Comparison of ENCODE assay signal across 8 mouse cellular contexts in genomic region chr12:21784403-21784802, GRCm38 (mm10).
A peak's percentile ranks its signal among the peaks of the same experiment; 100 is the strongest.
DNase-seq lines count a peak whose midpoint lies in the region; ATAC-seq and TF ChIP-seq lines count a peak whose summit lies in the region.
"Not testable (repeated sequence)": the region's sequence is repeated elsewhere in the genome, so short reads cannot be mapped to it uniquely, and the experiment has no call there.

No protein-coding gene starts in this region.

- not testable (repeated sequence) for H3K4me3 ChIP-seq in embryonic fibroblast, embryonic 13.5 days (ENCODE audit: insufficient read depth, low read length)
- H3K4me3 ChIP-seq in heart, embryonic 12.5 days, result peak overlapping the region; percentile 57
- peak overlapping the region; percentile 39 for H3K4me3 ChIP-seq in intestine, embryonic 14.5 days (ENCODE audit: low read depth, low read length)
- H3K4me3 ChIP-seq in limb, embryonic 10.5 days, result peak overlapping the region; percentile 54
- H3K4me3 ChIP-seq in lung, embryonic 16.5 days (ENCODE audit: low read length), result peak overlapping the region; percentile 52
- peak overlapping the region; percentile 32 for H3K4me3 ChIP-seq in neural tube, embryonic 14.5 days (ENCODE audit: low read depth, low read length)

- WGBS in heart, embryonic 12.5 days, result 3% methylated on average over 29 of the region's 39 CpGs
- under 1% methylated on average over 39 of the region's 39 CpGs for WGBS in intestine, embryonic 14.5 days
- 3% methylated on average over 39 of the region's 39 CpGs for WGBS in limb, embryonic 10.5 days
- WGBS in lung, embryonic 16.5 days, result 0% methylated on average over 27 of the region's 39 CpGs
- under 1% methylated on average over 33 of the region's 39 CpGs for WGBS in neural tube, embryonic 14.5 days

- ATAC-seq in heart, embryonic 12.5 days (ENCODE audit: insufficient number of reproducible peaks, low FRiP score), result peak; percentile 74; the same call in 1 of the 2 replicates
- peak; percentile 97 for ATAC-seq in intestine, embryonic 14.5 days (replicated peaks; ENCODE audit: low FRiP score, low TSS enrichment, low read depth)
- ATAC-seq in lung, embryonic 16.5 days (ENCODE audit: low read depth), result peak; percentile 91
- ATAC-seq in neural tube, embryonic 14.5 days (ENCODE audit: low read depth), result peak; percentile 92

- not testable (repeated sequence) for H3K27me3 ChIP-seq in heart, embryonic 12.5 days (replicated peaks); intestine, embryonic 14.5 days (replicated peaks; ENCODE audit: control insufficient read depth, insufficient read depth, low read length); limb, embryonic 10.5 days (ENCODE audit: low read depth, poor library complexity, severe bottlenecking); lung, embryonic 16.5 days (ENCODE audit: control insufficient read depth, insufficient read depth, low read depth, low read length); neural tube, embryonic 14.5 days (ENCODE audit: control insufficient read depth, insufficient read depth, low read length)

- H3K4me2 ChIP-seq in heart, embryonic 12.5 days, result peak overlapping the region; percentile 69
- H3K4me2 ChIP-seq in intestine, embryonic 14.5 days (ENCODE audit: low read length), result peak overlapping the region; percentile 42
- H3K4me2 ChIP-seq in lung, embryonic 16.5 days (ENCODE audit: low read depth, low read length), result peak overlapping the region; percentile 48
- peak overlapping the region; percentile 26; the same call in 1 of the 2 replicates for H3K4me2 ChIP-seq in neural tube, embryonic 14.5 days (ENCODE audit: low read depth, low read length)

- DNase-seq in adrenal gland, adult 8-10 months, result peak; percentile 54
- peak; percentile 76 for DNase-seq in intestine, embryonic 14.5 days (ENCODE audit: low spot score)
- DNase-seq in limb, embryonic 10.5 days (ENCODE audit: low spot score), result peak; percentile 73
- peak; percentile 1 for DNase-seq in thymus, postnatal 25 days

- peak overlapping the region; percentile 62 for H3K9ac ChIP-seq in heart, embryonic 12.5 days
- H3K9ac ChIP-seq in intestine, embryonic 14.5 days (ENCODE audit: low read length); neural tube, embryonic 14.5 days (replicated peaks; ENCODE audit: low read depth, low read length): not testable (repeated sequence)
- H3K9ac ChIP-seq in lung, embryonic 16.5 days (ENCODE audit: low read length), result peak overlapping the region; percentile 61

- TF ChIP-seq CTCF in embryonic fibroblast, embryonic 13.5 days (IDR thresholded peaks at IDR 0.05; ENCODE audit: borderline replicate concordance, insufficient read depth, low read length), result not testable (repeated sequence)

- not testable (repeated sequence) for H3K9me3 ChIP-seq in heart, embryonic 12.5 days (replicated peaks); intestine, embryonic 14.5 days (ENCODE audit: control insufficient read depth, low read length); limb, embryonic 10.5 days (replicated peaks); lung, embryonic 16.5 days (ENCODE audit: control insufficient read depth, low read length); neural tube, embryonic 14.5 days (ENCODE audit: control insufficient read depth, low read length)

- peak; percentile 53; the same call in 1 of the 2 replicates for TF ChIP-seq POLR2A in embryonic fibroblast, embryonic 13.5 days (IDR thresholded peaks at IDR 0.05; ENCODE audit: low read depth, low read length)

- H3K36me3 ChIP-seq in heart, embryonic 12.5 days; intestine, embryonic 14.5 days (ENCODE audit: control insufficient read depth, insufficient read depth, low read length); limb, embryonic 10.5 days; lung, embryonic 16.5 days (ENCODE audit: control insufficient read depth, insufficient read depth, low read length); neural tube, embryonic 14.5 days (ENCODE audit: control insufficient read depth, insufficient read depth, low read length): not testable (repeated sequence)

- H3K4me1 ChIP-seq in embryonic fibroblast, embryonic 13.5 days (ENCODE audit: control insufficient read depth, insufficient read depth, low read length); heart, embryonic 12.5 days (replicated peaks); intestine, embryonic 14.5 days (replicated peaks; ENCODE audit: control insufficient read depth, insufficient read depth, low read length); limb, embryonic 10.5 days; lung, embryonic 16.5 days (replicated peaks; ENCODE audit: control insufficient read depth, insufficient read depth, low read length); neural tube, embryonic 14.5 days (ENCODE audit: control insufficient read depth, insufficient read depth, low read length): not testable (repeated sequence)

- H3K27ac ChIP-seq in embryonic fibroblast, embryonic 13.5 days (ENCODE audit: insufficient read depth, low read length); heart, embryonic 12.5 days (ENCODE audit: poor library complexity, severe bottlenecking); intestine, embryonic 14.5 days (ENCODE audit: low read depth); lung, embryonic 16.5 days (ENCODE audit: low read length); neural tube, embryonic 14.5 days (ENCODE audit: low read depth, low read length): not testable (repeated sequence)
- H3K27ac ChIP-seq in limb, embryonic 10.5 days, result peak overlapping the region; percentile 71

Comparison
In these comparisons a context has a peak if more than half of its experiments do, and no peak if none do; other contexts are left out.
1. DNase-seq: peak in every context shown above with its lines; median percentile 76 in intestine, embryonic 14.5 days; 73 in limb, embryonic 10.5 days; 54 in adrenal gland, adult 8-10 months; 1 in thymus, postnatal 25 days.